Mouse (Mus musculus) C3H10T1/2 (cell line): ENCODE data around the gene Ermp1. TPM values are rescaled to one million over a fixed set of nuclear protein-coding genes. Genes with fewer than 3 reads are reported as not detected.

Source experiments
- polyA plus RNA-seq, 2 experiments: library from polyadenylated mRNA; unstranded; fragments of >200 nt; fragmentation: generic; extraction: Trizol; gene quantifications; one replicate each; pipeline ENCODE4 v1.2.1; 2012; ENCODE audit warnings: missing spikeins in 2 of 2

Ermp1 gene
- 1 to 10 TPM in 1 of 2 experiments, under 1 TPM in 1; 0.74 to 7.5 TPM for polyA plus RNA-seq

GRCm38 (mm10) chr19:29647651-29648549, at the start of gene Ermp1:
Ermp1 (minus strand) TSS chr19:29648415.

GRCm38 (mm10) chr19:29697245-29697874, 49.1 kb upstream of the Ermp1 start, which contains the start of gene Mlana:
Mlana (plus strand) TSS chr19:29697824.

Other genes starting within 250 kb of the Ermp1 start
- not detected for gene Pdcd1lg2, start 237.5 kb downstream of the Ermp1 start, polyA plus RNA-seq
- gene Ric1, start 126.1 kb downstream of the Ermp1 start, polyA plus RNA-seq, result 1 to 10 TPM in 1 of 2 experiments, under 1 TPM in 1; 0.29 to 6.7 TPM
- gene Mlana, start 49.4 kb upstream of the Ermp1 start, polyA plus RNA-seq, result under 1 TPM in 1 of 2 experiments, not detected in 1; 0.04 TPM
- 1 to 10 TPM in 1 of 2 experiments, under 1 TPM in 1; 0.36 to 3.3 TPM for gene 9930021J03Rik, start 157.6 kb upstream of the Ermp1 start, polyA plus RNA-seq
- 1 to 10 TPM in 1 of 2 experiments, under 1 TPM in 1; 0.11 to 1.2 TPM for gene Ranbp6, start 164.6 kb upstream of the Ermp1 start, polyA plus RNA-seq